Mouse (Mus musculus): ENCODE data around the gene Cux2. TPM values are rescaled to one million over a fixed set of nuclear protein-coding genes. Genes with fewer than 3 reads are reported as not detected.

The Cux2 gene
- polyA plus RNA-seq, 1 experiment = 1.2 TPM

DNA sequence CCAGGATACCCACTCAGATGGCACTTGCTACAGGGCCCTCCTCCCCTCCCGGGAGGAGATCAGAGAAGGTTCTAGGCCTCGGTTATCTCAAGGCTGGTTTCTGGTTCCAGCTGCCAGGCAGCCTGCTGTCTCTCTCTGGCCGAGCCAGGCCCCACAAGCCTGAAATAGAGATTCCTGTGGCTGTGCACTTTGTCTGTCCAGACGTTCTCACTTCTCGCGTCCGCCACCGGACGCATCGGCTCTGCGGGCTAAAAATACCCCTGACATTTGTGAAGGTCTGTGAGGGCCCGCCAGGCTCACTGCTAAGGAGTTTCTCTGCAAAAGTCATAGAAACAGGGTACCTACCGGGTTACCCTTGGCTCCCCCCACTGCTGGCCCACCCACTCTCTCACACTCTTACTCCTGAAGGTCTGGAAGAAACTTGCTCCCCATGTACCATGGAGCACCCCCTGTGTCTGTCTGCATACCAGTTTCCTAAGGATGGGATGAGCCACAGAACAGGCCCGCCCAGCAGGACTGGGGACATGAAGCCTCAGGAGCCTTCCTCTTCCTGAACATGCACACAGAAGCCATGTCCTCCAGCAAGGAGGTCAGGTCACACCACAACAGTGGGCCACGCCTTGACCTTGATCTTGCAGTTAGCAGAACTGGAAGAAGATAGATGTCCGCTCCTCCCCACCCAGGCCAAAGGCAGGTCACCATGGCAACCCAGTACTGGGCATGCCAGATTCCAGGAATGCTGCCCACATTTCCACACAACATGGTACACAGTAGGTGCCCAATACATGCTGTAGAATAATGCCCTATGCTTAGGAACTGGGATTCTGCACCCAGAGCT, 21.3 kb upstream of the Cux2 start:
- no peak overlapping the region for H3K4me3 ChIP-seq (replicated peaks; ENCODE audit: control insufficient read depth, low read depth, low read length)
- WGBS = 74% methylated on average over 16 of the region's 16 CpGs
- H3K4me1 ChIP-seq (ENCODE audit: control insufficient read depth, insufficient read depth, low read length) = no peaks in the 10 kb centered on the region
- no peak overlapping the region for H3K27ac ChIP-seq (ENCODE audit: control insufficient read depth, insufficient read depth, low read depth, low read length, poor library complexity)
- TF ChIP-seq POLR2A (IDR thresholded peaks at IDR 0.05; ENCODE audit: borderline replicate concordance, control insufficient read depth, low read depth, low read length) (no peak), CTCF (IDR thresholded peaks at IDR 0.05; ENCODE audit: control insufficient read depth, insufficient read depth, low read length) (no peak)

DNA sequence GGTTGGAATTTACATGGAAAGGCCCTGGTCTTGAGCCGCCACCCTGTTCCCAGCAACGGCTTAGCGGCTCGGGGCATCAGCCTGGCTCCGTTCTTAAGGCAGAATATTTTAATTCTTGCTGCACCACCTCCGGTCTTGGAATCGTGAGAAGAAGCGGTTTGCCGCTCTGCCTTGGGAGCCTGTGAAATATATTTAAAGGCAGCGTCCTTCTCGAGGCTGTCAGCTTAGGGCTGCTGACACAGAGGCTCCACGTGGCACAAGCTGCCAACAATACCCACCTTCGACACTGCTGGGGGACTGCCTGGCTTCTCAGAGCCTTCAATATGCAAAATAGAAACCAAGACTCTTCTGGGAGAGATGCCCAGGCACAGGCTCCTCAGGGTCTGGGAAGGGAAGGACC, 18.7 kb upstream of the Cux2 start:
- Histone ChIP-seq H3K4me3 (replicated peaks; ENCODE audit: control insufficient read depth, low read depth, low read length) (no peak overlapping the region), H3K27ac (ENCODE audit: control insufficient read depth, insufficient read depth, low read depth, low read length, poor library complexity) (no peak overlapping the region), H3K4me1 (ENCODE audit: control insufficient read depth, insufficient read depth, low read length) (no peaks in the 10 kb centered on the region)
- 78% methylated on average over 13 of the region's 13 CpGs for WGBS
- TF ChIP-seq POLR2A (IDR thresholded peaks at IDR 0.05; ENCODE audit: borderline replicate concordance, control insufficient read depth, low read depth, low read length) (no peak), CTCF (IDR thresholded peaks at IDR 0.05; ENCODE audit: control insufficient read depth, insufficient read depth, low read length) (no peak)

DNA sequence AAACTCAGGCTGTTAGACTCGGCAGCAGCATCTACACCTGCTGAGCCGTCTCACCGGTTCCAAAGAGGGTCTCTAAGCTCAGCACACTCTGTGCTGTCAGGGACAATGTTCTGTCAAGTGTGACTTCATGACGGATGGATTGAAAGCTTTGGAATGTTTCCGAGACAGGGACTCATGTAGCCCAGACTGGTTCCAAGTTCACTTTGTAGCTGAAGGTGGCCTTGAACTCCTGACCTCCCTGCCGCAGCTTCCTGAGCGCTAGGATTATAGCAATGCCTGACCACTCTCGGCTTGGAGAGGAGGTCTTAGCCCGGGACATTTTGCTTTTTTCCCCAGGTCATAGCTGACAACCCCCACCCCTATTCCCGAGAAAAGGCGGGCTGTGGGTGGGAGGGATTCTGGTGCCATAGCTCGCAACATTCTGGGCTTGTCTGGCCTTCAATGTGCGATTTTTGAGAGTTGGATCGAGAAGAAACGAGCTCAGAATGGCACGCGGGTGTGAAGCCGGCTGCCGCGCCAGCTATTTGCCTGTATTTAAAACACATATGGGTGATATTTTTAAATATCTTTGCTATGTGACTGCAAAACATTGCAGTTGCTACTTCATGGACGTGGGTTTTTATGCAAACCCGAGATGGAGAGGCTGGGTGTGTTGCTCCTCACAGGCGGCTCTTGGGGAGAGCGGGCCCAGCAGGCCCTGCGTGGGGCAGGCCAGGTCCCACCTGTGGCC, 13.5 kb upstream of the Cux2 start:
- WGBS = 79% methylated on average over 25 of the region's 25 CpGs
- no peak overlapping the region for H3K27ac ChIP-seq (ENCODE audit: control insufficient read depth, insufficient read depth, low read depth, low read length, poor library complexity)
- H3K4me1 ChIP-seq (ENCODE audit: control insufficient read depth, insufficient read depth, low read length) = no peaks in the 10 kb centered on the region
- H3K4me3 ChIP-seq (replicated peaks; ENCODE audit: control insufficient read depth, low read depth, low read length) = no peak overlapping the region
- no peak for TF ChIP-seq POLR2A (IDR thresholded peaks at IDR 0.05; ENCODE audit: borderline replicate concordance, control insufficient read depth, low read depth, low read length)
- TF ChIP-seq CTCF (IDR thresholded peaks at IDR 0.05; ENCODE audit: control insufficient read depth, insufficient read depth, low read length) = no peak

DNA sequence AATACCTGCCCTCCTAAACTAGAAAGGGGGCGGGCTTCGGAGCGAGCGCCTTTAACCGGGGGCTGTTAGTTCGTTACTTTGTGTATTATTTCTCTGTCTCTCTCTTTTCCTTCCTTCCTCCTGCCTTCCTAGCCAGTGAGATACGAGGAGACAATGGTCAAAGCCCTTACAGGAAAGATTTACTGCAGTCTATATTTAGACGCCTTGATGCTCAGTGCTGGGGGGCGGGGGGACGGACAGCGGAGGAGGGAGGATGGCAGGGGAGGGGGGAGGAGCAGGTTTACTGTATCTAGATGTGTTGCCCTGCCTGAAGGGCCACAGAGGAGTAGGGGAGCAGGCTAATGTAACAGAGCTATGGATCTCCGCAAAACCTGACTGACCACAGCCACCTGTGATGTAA, 12.6 kb upstream of the Cux2 start:
- H3K27ac ChIP-seq (ENCODE audit: control insufficient read depth, insufficient read depth, low read depth, low read length, poor library complexity) = no peak overlapping the region
- H3K4me1 ChIP-seq (ENCODE audit: control insufficient read depth, insufficient read depth, low read length) = no peaks in the 10 kb centered on the region
- no peak overlapping the region for H3K4me3 ChIP-seq (replicated peaks; ENCODE audit: control insufficient read depth, low read depth, low read length)
- 12% methylated on average over 12 of the region's 12 CpGs for WGBS
- TF ChIP-seq POLR2A (IDR thresholded peaks at IDR 0.05; ENCODE audit: borderline replicate concordance, control insufficient read depth, low read depth, low read length) (no peak), CTCF (IDR thresholded peaks at IDR 0.05; ENCODE audit: control insufficient read depth, insufficient read depth, low read length) (no peak)

DNA sequence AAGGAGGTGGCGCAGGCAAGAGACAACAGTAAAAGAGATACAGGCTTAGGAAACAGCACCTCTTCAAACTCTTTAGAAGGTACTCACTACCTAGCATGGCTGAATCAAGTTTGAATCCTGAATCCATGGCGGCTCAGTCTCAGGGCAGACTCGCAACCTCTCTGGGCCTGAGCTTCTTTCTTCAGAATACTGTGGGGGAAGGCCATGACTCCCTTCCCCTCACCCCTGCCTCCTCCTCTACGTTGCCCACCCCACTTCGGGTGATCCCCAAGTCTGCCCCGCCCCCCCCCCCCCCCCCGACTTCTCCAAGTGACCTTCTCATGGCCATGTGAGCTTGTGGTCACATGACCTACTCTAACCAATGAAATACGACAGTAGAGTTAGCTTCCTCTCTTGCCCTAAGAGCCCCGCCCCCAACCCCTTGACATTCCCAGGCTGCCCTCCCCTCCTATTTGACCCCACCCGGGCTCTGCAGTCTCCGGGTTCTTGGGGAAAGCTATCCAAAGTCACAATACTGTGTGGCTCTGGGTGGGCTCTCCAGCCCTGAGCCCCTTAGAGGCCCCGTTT, 10.9 kb upstream of the Cux2 start:
- Histone ChIP-seq H3K4me3 (replicated peaks; ENCODE audit: control insufficient read depth, low read depth, low read length) (no peak overlapping the region), H3K27ac (ENCODE audit: control insufficient read depth, insufficient read depth, low read depth, low read length, poor library complexity) (no peak overlapping the region), H3K4me1 (ENCODE audit: control insufficient read depth, insufficient read depth, low read length) (no peaks in the 10 kb centered on the region)
- TF ChIP-seq POLR2A (IDR thresholded peaks at IDR 0.05; ENCODE audit: borderline replicate concordance, control insufficient read depth, low read depth, low read length) = no peak
- WGBS = 41% methylated on average over 11 of the region's 12 CpGs

DNA sequence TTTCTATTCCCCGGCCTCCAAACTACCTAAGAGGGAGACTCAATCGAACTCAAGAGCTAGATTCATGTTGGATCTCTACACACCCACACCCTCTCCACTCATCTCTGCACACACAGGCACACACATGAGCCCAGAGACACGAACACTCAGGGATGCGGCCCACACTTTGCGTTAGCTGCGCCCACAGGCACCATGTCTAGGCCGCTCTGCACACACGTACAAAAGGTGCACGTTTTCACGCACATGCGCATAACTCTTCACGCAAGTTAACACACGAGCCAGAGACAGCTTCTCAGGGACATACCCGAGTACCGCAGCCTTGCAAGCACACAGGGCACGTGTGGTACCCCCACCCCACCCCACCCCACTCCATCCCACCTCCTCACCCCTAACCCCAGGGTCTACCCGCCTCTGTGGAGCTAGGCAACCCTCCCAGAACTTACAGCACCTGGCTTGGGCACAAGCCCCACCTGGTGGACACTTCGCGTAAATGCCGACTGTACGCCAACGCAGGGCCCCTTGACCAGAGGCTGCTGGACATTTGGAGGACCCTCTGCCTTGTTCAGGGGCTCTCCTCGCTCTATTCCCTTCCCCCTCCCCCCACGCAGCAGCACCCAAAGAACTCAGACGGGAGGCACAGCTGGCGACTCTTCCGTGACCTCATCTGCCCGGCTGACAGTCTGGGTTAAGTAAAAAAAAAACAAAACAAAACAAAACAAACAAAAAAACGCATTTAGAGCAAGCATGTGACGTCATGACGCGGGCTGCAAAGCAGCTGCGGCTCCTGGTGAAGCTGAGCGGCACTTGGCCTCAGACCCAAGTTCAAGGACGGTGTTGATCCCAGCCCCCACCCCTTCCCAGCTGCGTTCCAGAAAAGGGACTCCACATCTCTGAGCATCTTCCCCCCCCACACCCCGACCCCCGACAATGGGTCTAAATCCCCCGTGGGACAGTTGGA, 9.4 kb upstream of the Cux2 start:
- TF ChIP-seq CTCF (IDR thresholded peaks at IDR 0.05; ENCODE audit: control insufficient read depth, insufficient read depth, low read length) (peak; percentile 72), POLR2A (IDR thresholded peaks at IDR 0.05; ENCODE audit: borderline replicate concordance, control insufficient read depth, low read depth, low read length) (no peak)
- WGBS = 24% methylated on average over 39 of the region's 39 CpGs
- Histone ChIP-seq H3K4me1 (ENCODE audit: control insufficient read depth, insufficient read depth, low read length) (no peaks in the 10 kb centered on the region), H3K27ac (ENCODE audit: control insufficient read depth, insufficient read depth, low read depth, low read length, poor library complexity) (no peak overlapping the region), H3K4me3 (replicated peaks; ENCODE audit: control insufficient read depth, low read depth, low read length) (no peak overlapping the region)

DNA sequence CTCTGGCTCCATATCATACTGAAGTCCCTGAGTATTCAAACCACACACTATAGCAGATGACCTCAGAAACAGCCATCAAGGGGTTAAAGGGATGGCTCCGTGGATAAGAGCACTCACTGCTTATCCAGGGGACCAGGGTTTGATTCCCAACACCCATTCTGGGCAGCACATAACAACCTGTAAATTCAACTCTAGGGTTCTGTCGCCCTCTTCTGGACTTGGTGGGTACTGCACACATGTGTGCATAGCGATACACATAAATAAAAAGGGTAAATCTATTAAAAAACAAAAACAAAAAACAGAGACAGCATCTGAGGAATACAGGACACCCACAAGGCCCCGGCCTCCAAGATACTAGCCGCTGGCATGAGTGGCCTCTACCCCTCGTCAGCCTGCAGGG, 7.7 kb upstream of the Cux2 start:
- H3K4me1 ChIP-seq (ENCODE audit: control insufficient read depth, insufficient read depth, low read length) = no peaks in the 10 kb centered on the region
- no peak overlapping the region for H3K4me3 ChIP-seq (replicated peaks; ENCODE audit: control insufficient read depth, low read depth, low read length)
- TF ChIP-seq CTCF (IDR thresholded peaks at IDR 0.05; ENCODE audit: control insufficient read depth, insufficient read depth, low read length) (peak; percentile 27; the same call in 1 of the 2 replicates), POLR2A (IDR thresholded peaks at IDR 0.05; ENCODE audit: borderline replicate concordance, control insufficient read depth, low read depth, low read length) (no peak)
- 65% methylated on average over 6 of the region's 6 CpGs for WGBS
- no peak overlapping the region for H3K27ac ChIP-seq (ENCODE audit: control insufficient read depth, insufficient read depth, low read depth, low read length, poor library complexity)
